ENCODE assay signal across 9 mouse cellular contexts in genomic region chr6:87839797-87840341, GRCm38 (mm10). TPM values are rescaled to one million over a fixed set of nuclear protein-coding genes. Genes with fewer than 3 reads are reported as not detected.
DNase-seq lines count a peak whose midpoint lies in the region; ATAC-seq and TF ChIP-seq lines count a peak whose summit lies in the region.
"Had no signal": no experiment of that assay in that cellular context is flagged by ENCODE, and none has a peak within 500 bp of the region (broad histone marks: within the 10 kb centered on the region; RNA-seq: fewer than 3 reads in every experiment).

No protein-coding gene starts in this region.

- DNase-seq in gastrocnemius, adult 2 months: no peak
- no peak for DNase-seq in gastrocnemius, postnatal 25 days
- DNase-seq in left cerebral cortex, adult 2 months (ENCODE audit: extremely low spot score in 1 of 2, low spot score in 2 of 2): no peak
- no peak for DNase-seq in left cerebral cortex, postnatal 36 days (ENCODE audit: low spot score in 2 of 2)
- DNase-seq in liver, embryonic 11.5 days (ENCODE audit: low spot score): no peak
- no peak for DNase-seq in B cell, adult 2 months
- no peak for DNase-seq in lung, postnatal 25 days (ENCODE audit: low spot score)

- peak overlapping the region; percentile 81; the same call in 1 of the 2 replicates for H3K4me3 ChIP-seq in gastrocnemius, adult 2 months
- no peak overlapping the region for H3K4me3 ChIP-seq in left cerebral cortex, adult 2 months
- peak overlapping the region; percentile 97 for H3K4me3 ChIP-seq in E14TG2a.4 (replicated peaks; ENCODE audit: low read length)
- H3K4me3 ChIP-seq in liver, embryonic 11.5 days (ENCODE audit: low read depth, low read length): peak overlapping the region; percentile 78; the same call in 1 of the 2 replicates

- intact Hi-C loops in gastrocnemius, adult 2 months (cut with DNase I): loop anchor here (2.0 kb wide), 1 partner anchor 47 kb away; the partner anchor contains the start of gene Copg1
- intact Hi-C loops in left cerebral cortex, adult 2 months (cut with DNase I): loop anchor here (5.0 kb wide), 2 partner anchors 142 to 157 kb away; partner anchors contain the start of gene H1fx
- intact Hi-C loops in left cerebral cortex, postnatal 36 days (cut with DNase I): loop anchor here (5.0 to 10.0 kb wide), 3 partner anchors 47 to 145 kb away; partner anchors contain the start of genes Copg1 and H1fx

- H3K27me3 ChIP-seq in E14TG2a.4 (ENCODE audit: insufficient read depth, low read length): no peaks in the 10 kb centered on the region
- H3K27me3 ChIP-seq in liver, embryonic 11.5 days (replicated peaks; ENCODE audit: control insufficient read depth, insufficient read depth, low read length): no peaks in the 10 kb centered on the region

- WGBS in liver, embryonic 11.5 days: 55% methylated on average over 11 of the region's 11 CpGs

- H3K4me1 ChIP-seq in E14TG2a.4 (replicated peaks; ENCODE audit: low read depth, low read length): peaks cover 51% of the 10 kb centered on the region
- peaks cover 10% of the 10 kb centered on the region for H3K4me1 ChIP-seq in liver, embryonic 11.5 days (replicated peaks; ENCODE audit: control insufficient read depth, insufficient read depth, low read length)

- H3K4me2 ChIP-seq in liver, embryonic 11.5 days: peak overlapping the region; percentile 67

- H3K36me3 ChIP-seq in E14TG2a.4 (ENCODE audit: insufficient read depth, low read length): peaks cover 64% of the 10 kb centered on the region
- peaks cover 26% of the 10 kb centered on the region for H3K36me3 ChIP-seq in liver, embryonic 11.5 days (ENCODE audit: control insufficient read depth, insufficient read depth, low read length)

- H3K9me3 ChIP-seq in E14TG2a.4 (ENCODE audit: low read length): no peaks in the 10 kb centered on the region
- no peaks in the 10 kb centered on the region for H3K9me3 ChIP-seq in liver, embryonic 11.5 days (ENCODE audit: control insufficient read depth, low read length)

- TF ChIP-seq CTCF in gastrocnemius, adult 2 months (IDR thresholded peaks at IDR 0.05): no peak
- TF ChIP-seq CTCF in left cerebral cortex, adult 2 months (IDR thresholded peaks at IDR 0.05): no peak
- TF ChIP-seq CTCF in E14TG2a.4 (conservative IDR thresholded peaks at IDR 0.05; ENCODE audit: low read length): no peak

- peak overlapping the region; percentile 67 for H3K9ac ChIP-seq in liver, embryonic 11.5 days (ENCODE audit: low read depth, low read length)

- ATAC-seq in liver, embryonic 11.5 days (replicated peaks; ENCODE audit: low FRiP score): no peak
- ATAC-seq: midbrain, embryonic 16.5 days had no signal

- peak overlapping the region; percentile 100 for H3K27ac ChIP-seq in gastrocnemius, adult 2 months
- peak overlapping the region; percentile 97; the same call in 1 of the 2 replicates for H3K27ac ChIP-seq in left cerebral cortex, adult 2 months
- H3K27ac ChIP-seq in liver, embryonic 11.5 days (ENCODE audit: low read depth, low read length): peak overlapping the region; percentile 89

RNA-seq across cellular contexts. Expression of gene Isy1, which starts 1.3 kb away (rescaled TPM):
- 10 to 100 TPM; 17.7 to 21.1 TPM for total RNA-seq in gastrocnemius, adult 2 months (2021)
- total RNA-seq in gastrocnemius, postnatal 25 days (2021): 10 to 100 TPM; 17.8 to 20.4 TPM
- total RNA-seq in left cerebral cortex, adult 2 months (2021): 10 to 100 TPM; 35.8 to 40.6 TPM
- total RNA-seq in left cerebral cortex, postnatal 36 days (2021): 10 to 100 TPM; 24.3 to 39.2 TPM
- 84.8 and 89.0 TPM in 2 replicates for polyA plus RNA-seq in liver, embryonic 11.5 days (2014; fragmentation: Nextera tagmentation; extraction: Ambion mirVana)

RNA-seq across cellular contexts. Expression of gene Gm45140, which starts 4.3 kb away (rescaled TPM):
- total RNA-seq in gastrocnemius, adult 2 months (2021): 1 to 10 TPM in 1 of 2 experiments, under 1 TPM in 1; 0.45 to 1.7 TPM
- under 1 TPM in 1 of 2 experiments, not detected in 1; 0.59 TPM for total RNA-seq in gastrocnemius, postnatal 25 days (2021)
- total RNA-seq in left cerebral cortex, adult 2 months (2021): 1 to 10 TPM; 2.7 to 3.5 TPM
- 1 to 10 TPM; 1.4 to 3.0 TPM for total RNA-seq in left cerebral cortex, postnatal 36 days (2021)
- 5.6 and 7.8 TPM in 2 replicates for polyA plus RNA-seq in liver, embryonic 11.5 days (2014; fragmentation: Nextera tagmentation; extraction: Ambion mirVana)

RNA-seq across cellular contexts. Expression of gene Cnbp, which starts 11.0 kb away (rescaled TPM):
- 100 to 1,000 TPM; 475 to 511 TPM for total RNA-seq in gastrocnemius, adult 2 months (2021)
- 100 to 1,000 TPM; 410 to 437 TPM for total RNA-seq in gastrocnemius, postnatal 25 days (2021)
- total RNA-seq in left cerebral cortex, adult 2 months (2021): 100 to 1,000 TPM; 255 to 275 TPM
- 100 to 1,000 TPM; 248 to 250 TPM for total RNA-seq in left cerebral cortex, postnatal 36 days (2021)
- polyA plus RNA-seq in liver, embryonic 11.5 days (2014; fragmentation: Nextera tagmentation; extraction: Ambion mirVana): 1,371 and 1,468 TPM in 2 replicates

RNA-seq across cellular contexts. Expression of gene Rab43, which starts 27.9 kb away (rescaled TPM):
- total RNA-seq in gastrocnemius, adult 2 months (2021): 1 to 10 TPM; 3.9 to 4.9 TPM
- 1 to 10 TPM; 5.3 to 8.3 TPM for total RNA-seq in gastrocnemius, postnatal 25 days (2021)
- 10 to 100 TPM; 14.4 to 14.7 TPM for total RNA-seq in left cerebral cortex, adult 2 months (2021)
- total RNA-seq in left cerebral cortex, postnatal 36 days (2021): 10 to 100 TPM; 14.1 to 18.1 TPM
- 20.4 and 21.4 TPM in 2 replicates for polyA plus RNA-seq in liver, embryonic 11.5 days (2014; fragmentation: Nextera tagmentation; extraction: Ambion mirVana)

RNA-seq across cellular contexts. Expression of gene Copg1, which starts 47.7 kb away (rescaled TPM):
- total RNA-seq in gastrocnemius, adult 2 months (2021): 10 to 100 TPM; 29.2 to 34.4 TPM
- total RNA-seq in gastrocnemius, postnatal 25 days (2021): 10 to 100 TPM; 30.1 to 35.4 TPM
- 100 to 1,000 TPM; 232 TPM for total RNA-seq in left cerebral cortex, adult 2 months (2021)
- 100 to 1,000 TPM; 230 to 232 TPM for total RNA-seq in left cerebral cortex, postnatal 36 days (2021)
- 116 and 130 TPM in 2 replicates for polyA plus RNA-seq in liver, embryonic 11.5 days (2014; fragmentation: Nextera tagmentation; extraction: Ambion mirVana)
